Mouse (Mus musculus): ENCODE results near the gene Usp35. TPM values are rescaled to one million over a fixed set of nuclear protein-coding genes. Genes with fewer than 3 reads are reported as not detected.

Gene Usp35
- polyA plus RNA-seq, 1 experiment = 16.4 TPM

- no peak for TF ChIP-seq CTCF (IDR thresholded peaks at IDR 0.05; ENCODE audit: extremely low read depth, insufficient read depth, low read length)
- no peak for TF ChIP-seq POLR2A (IDR thresholded peaks at IDR 0.05; ENCODE audit: extremely low read depth, insufficient read depth, low read length)
- Histone ChIP-seq H3K4me3 (ENCODE audit: insufficient read depth, low read length) (no peak overlapping the region), H3K27ac (ENCODE audit: insufficient read depth, low read length) (no peak overlapping the region)
These were observed 22.1 kb downstream of the Usp35 start for GRCm38 (mm10) chr7:97309461-97310340.

DNA sequence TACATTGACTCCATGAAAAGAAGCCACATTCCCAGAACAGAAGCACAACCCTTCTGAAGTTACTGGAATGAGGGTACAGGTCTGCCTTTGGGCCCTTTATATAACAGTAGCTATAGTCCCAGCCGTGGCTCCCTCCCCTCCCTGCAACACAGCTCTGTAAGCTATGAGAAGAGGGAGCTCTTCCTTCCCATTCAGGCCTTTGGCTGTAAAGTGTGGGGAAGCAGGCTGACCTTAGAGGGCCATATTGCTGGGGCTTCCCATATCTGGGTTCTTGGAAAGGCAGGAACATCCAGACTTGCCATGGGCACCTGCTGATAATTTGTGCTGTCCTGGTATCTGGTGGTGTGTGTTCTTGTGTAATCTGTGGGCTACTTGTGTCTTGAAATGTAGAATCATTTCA lies 24.3 kb downstream of the Usp35 start:
- no peak overlapping the region for H3K27ac ChIP-seq (ENCODE audit: insufficient read depth, low read length)
- no peak for TF ChIP-seq POLR2A (IDR thresholded peaks at IDR 0.05; ENCODE audit: extremely low read depth, insufficient read depth, low read length)
- no peaks in the 10 kb centered on the region for H3K4me1 ChIP-seq (ENCODE audit: control insufficient read depth, insufficient read depth, low read length)

More at GRCm38 (mm10) chr7:97309461-97310340, 22.1 kb downstream of the Usp35 start:
- H3K4me1 ChIP-seq (ENCODE audit: control insufficient read depth, insufficient read depth, low read length) = no peaks in the 10 kb centered on the region

DNA sequence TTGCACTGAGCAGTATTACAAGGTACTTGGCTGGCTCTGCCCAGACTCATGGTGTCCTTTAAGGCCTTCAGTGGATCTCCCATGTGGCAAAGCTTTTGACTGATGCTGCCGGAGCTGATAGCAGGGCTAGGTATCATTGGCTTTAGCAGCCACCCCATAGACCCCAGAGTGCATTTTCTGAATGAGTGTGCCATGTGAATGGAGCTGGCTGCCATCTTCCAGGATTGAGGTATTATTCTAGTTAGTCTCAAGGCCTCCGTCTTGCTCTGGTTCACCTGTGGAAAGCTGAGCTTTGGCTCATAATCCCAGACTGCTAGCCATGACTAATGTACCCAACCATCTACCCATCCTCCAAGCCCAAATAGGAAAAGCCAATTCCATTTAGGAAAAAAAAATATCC lies 25.0 kb downstream of the Usp35 start:
- no peak overlapping the region for H3K27ac ChIP-seq (ENCODE audit: insufficient read depth, low read length)
- H3K4me3 ChIP-seq (ENCODE audit: insufficient read depth, low read length) = no peak overlapping the region
- TF ChIP-seq POLR2A (IDR thresholded peaks at IDR 0.05; ENCODE audit: extremely low read depth, insufficient read depth, low read length) (no peak), CTCF (IDR thresholded peaks at IDR 0.05; ENCODE audit: extremely low read depth, insufficient read depth, low read length) (no peak)
- no peaks in the 10 kb centered on the region for H3K4me1 ChIP-seq (ENCODE audit: control insufficient read depth, insufficient read depth, low read length)

More for the DNA sequence above, 24.3 kb downstream of the Usp35 start:
- no peak overlapping the region for H3K4me3 ChIP-seq (ENCODE audit: insufficient read depth, low read length)

- H3K4me1 ChIP-seq (ENCODE audit: control insufficient read depth, insufficient read depth, low read length) = no peaks in the 10 kb centered on the region
- H3K4me3 ChIP-seq (ENCODE audit: insufficient read depth, low read length) = no peak overlapping the region
- TF ChIP-seq POLR2A (IDR thresholded peaks at IDR 0.05; ENCODE audit: extremely low read depth, insufficient read depth, low read length) = no peak
- no peak for TF ChIP-seq CTCF (IDR thresholded peaks at IDR 0.05; ENCODE audit: extremely low read depth, insufficient read depth, low read length)
- no peak overlapping the region for H3K27ac ChIP-seq (ENCODE audit: insufficient read depth, low read length)
These were observed 26.6 kb downstream of the Usp35 start for GRCm38 (mm10) chr7:97305206-97305605.

- no peak overlapping the region for H3K4me3 ChIP-seq (ENCODE audit: insufficient read depth, low read length)
- TF ChIP-seq CTCF (IDR thresholded peaks at IDR 0.05; ENCODE audit: extremely low read depth, insufficient read depth, low read length) (no peak), POLR2A (IDR thresholded peaks at IDR 0.05; ENCODE audit: extremely low read depth, insufficient read depth, low read length) (no peak)
- H3K4me1 ChIP-seq (ENCODE audit: control insufficient read depth, insufficient read depth, low read length) = no peaks in the 10 kb centered on the region
- no peak overlapping the region for H3K27ac ChIP-seq (ENCODE audit: insufficient read depth, low read length)
These were observed 27.3 kb downstream of the Usp35 start for GRCm38 (mm10) chr7:97304471-97304870.

GRCm38 (mm10) chr7:97303614-97304013 lies 28.2 kb downstream of the Usp35 start:
- Histone ChIP-seq H3K27ac (ENCODE audit: insufficient read depth, low read length) (no peak overlapping the region), H3K4me3 (ENCODE audit: insufficient read depth, low read length) (no peak overlapping the region), H3K4me1 (ENCODE audit: control insufficient read depth, insufficient read depth, low read length) (no peaks in the 10 kb centered on the region)
- TF ChIP-seq CTCF (IDR thresholded peaks at IDR 0.05; ENCODE audit: extremely low read depth, insufficient read depth, low read length) = no peak
- no peak for TF ChIP-seq POLR2A (IDR thresholded peaks at IDR 0.05; ENCODE audit: extremely low read depth, insufficient read depth, low read length)

GRCm38 (mm10) chr7:97302876-97303275 lies 28.9 kb downstream of the Usp35 start:
- H3K4me3 ChIP-seq (ENCODE audit: insufficient read depth, low read length) = no peak overlapping the region
- TF ChIP-seq POLR2A (IDR thresholded peaks at IDR 0.05; ENCODE audit: extremely low read depth, insufficient read depth, low read length) = no peak
- no peak for TF ChIP-seq CTCF (IDR thresholded peaks at IDR 0.05; ENCODE audit: extremely low read depth, insufficient read depth, low read length)
- H3K4me1 ChIP-seq (ENCODE audit: control insufficient read depth, insufficient read depth, low read length) = no peaks in the 10 kb centered on the region
- H3K27ac ChIP-seq (ENCODE audit: insufficient read depth, low read length) = no peak overlapping the region

- Histone ChIP-seq H3K27ac (ENCODE audit: insufficient read depth, low read length) (no peak overlapping the region), H3K4me3 (ENCODE audit: insufficient read depth, low read length) (no peak overlapping the region)
- no peak for TF ChIP-seq POLR2A (IDR thresholded peaks at IDR 0.05; ENCODE audit: extremely low read depth, insufficient read depth, low read length)
- TF ChIP-seq CTCF (IDR thresholded peaks at IDR 0.05; ENCODE audit: extremely low read depth, insufficient read depth, low read length) = no peak
These were observed 29.6 kb downstream of the Usp35 start for GRCm38 (mm10) chr7:97302261-97302660.

GRCm38 (mm10) chr7:97301321-97301720 lies 30.5 kb downstream of the Usp35 start:
- TF ChIP-seq CTCF (IDR thresholded peaks at IDR 0.05; ENCODE audit: extremely low read depth, insufficient read depth, low read length) = no peak
- no peak for TF ChIP-seq POLR2A (IDR thresholded peaks at IDR 0.05; ENCODE audit: extremely low read depth, insufficient read depth, low read length)
- no peaks in the 10 kb centered on the region for H3K4me1 ChIP-seq (ENCODE audit: control insufficient read depth, insufficient read depth, low read length)
- no peak overlapping the region for H3K4me3 ChIP-seq (ENCODE audit: insufficient read depth, low read length)
- no peak overlapping the region for H3K27ac ChIP-seq (ENCODE audit: insufficient read depth, low read length)

More at GRCm38 (mm10) chr7:97302261-97302660, 29.6 kb downstream of the Usp35 start:
- H3K4me1 ChIP-seq (ENCODE audit: control insufficient read depth, insufficient read depth, low read length) = no peaks in the 10 kb centered on the region

DNA sequence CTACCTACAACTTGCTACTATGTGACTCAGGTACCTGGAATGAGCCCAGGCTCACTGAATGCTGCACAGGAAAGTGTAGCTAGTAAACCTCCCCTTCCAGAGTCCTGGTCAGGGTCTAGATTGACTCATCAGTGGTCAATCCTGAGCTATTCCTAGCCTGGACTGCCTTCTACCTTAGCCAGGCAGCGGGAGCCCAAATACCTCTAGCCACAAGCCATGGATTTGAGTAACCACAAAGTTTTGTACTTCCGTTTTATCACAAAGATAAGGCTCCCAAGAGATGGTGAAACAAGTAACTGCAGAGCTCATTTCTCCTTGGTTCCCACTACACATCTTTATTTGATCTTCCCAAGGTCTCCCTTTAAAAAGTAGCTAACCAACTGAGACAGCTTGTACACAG lies 30.9 kb downstream of the Usp35 start:
- no peak for TF ChIP-seq POLR2A (IDR thresholded peaks at IDR 0.05; ENCODE audit: extremely low read depth, insufficient read depth, low read length)
- no peak for TF ChIP-seq CTCF (IDR thresholded peaks at IDR 0.05; ENCODE audit: extremely low read depth, insufficient read depth, low read length)
- H3K4me1 ChIP-seq (ENCODE audit: control insufficient read depth, insufficient read depth, low read length) = no peaks in the 10 kb centered on the region
- H3K4me3 ChIP-seq (ENCODE audit: insufficient read depth, low read length) = no peak overlapping the region
- no peak overlapping the region for H3K27ac ChIP-seq (ENCODE audit: insufficient read depth, low read length)
